Mouse (Mus musculus): ENCODE results near the gene Hoxa13.

The Hoxa13 gene

DNA sequence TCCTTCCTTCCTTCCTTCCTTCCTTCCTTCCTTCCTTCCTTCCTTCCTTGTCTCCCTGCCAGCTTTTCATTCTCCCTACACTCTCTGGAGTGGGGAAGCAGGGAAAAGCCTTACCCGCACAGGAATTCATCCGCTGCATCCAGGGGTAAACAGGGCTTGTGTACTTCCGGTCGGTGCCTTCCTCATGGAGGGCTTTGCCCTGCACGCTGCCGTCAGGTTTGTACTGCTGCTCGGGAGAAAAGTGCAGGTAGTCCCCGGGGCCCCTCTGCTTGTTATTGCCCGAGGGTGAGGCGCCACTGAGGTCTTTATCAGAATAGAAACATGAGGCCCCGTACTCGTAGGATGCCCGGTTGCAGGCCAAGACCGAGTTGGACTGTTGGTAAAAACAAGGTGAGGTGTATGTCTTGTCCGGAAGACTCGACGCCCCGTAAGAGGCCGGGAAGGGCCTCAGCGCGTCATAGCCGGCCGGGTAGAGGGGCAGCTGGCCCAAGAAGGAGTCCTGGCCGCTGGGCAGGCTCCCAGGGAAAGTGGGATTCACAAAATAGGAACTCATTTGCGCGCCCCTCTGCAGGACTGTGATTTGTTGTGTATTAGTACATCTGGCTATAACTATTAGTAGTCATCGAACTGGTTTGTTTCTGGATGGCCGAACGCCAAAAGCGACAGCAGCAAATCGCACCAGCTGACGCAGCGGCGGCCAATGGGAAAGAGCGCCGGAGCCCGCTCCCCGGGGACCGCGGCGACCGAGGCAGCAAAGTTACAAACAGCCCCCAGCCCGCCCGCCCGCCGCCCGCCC lies 52.4 kb downstream of the Hoxa13 start, which contains the start of gene Hoxa6:
Gene Hoxa6, minus strand, starts transcription at position 651 of the 796 bp plus-strand sequence.
- no peak for DNase-seq
